Mouse (Mus musculus): ENCODE data around the gene 2010111I01Rik. TPM values are rescaled to one million over a fixed set of nuclear protein-coding genes. Genes with fewer than 3 reads are reported as not detected.

Gene 2010111I01Rik
- total and polyA plus RNA-seq, 2 experiments: 40.8 to 78.1 TPM

DNA sequence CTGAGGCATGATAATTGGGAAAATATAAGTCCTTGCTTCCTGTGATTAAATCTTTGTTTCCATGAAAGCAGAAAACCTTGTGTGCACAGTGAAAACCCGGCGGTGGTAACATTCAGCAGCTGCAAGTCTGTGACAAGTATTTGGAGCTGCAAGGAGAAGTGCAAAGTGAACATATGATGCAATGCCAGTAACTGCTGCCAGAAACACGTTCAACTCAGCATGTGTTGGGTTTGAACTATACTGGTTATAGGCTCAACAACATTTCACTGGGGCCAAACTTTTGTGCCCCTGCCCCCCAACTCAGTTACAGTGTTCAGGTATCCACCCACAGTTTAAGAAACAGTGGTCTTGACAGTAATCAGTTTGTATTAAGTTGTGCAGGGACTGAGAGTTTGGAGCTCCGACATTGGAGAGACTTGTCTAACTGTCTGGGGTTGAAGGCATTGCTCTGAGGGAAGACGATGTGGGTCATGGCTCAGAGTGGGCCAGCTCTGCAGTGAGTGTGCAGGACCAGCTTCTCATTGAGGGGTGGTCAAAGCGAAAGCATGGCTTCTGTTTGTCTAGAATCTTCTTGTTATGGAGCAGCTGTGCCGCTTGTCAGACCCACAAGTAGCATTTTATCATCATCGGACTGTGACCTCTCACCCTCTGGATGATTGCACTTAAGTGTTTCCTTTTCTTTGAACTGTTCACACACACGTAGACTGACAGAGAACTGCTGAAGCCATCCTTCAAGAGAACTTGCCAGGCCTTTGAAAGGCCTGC lies 109.4 kb downstream of the 2010111I01Rik start:
- no peak for TF ChIP-seq POLR2A (IDR thresholded peaks at IDR 0.05; ENCODE audit: extremely low read depth, insufficient read depth, low read length)
- TF ChIP-seq CTCF (IDR thresholded peaks at IDR 0.05; ENCODE audit: low read depth, low read length): no peak
- 59% methylated on average over 9 of the region's 9 CpGs for WGBS

GRCm38 (mm10) chr13:63074676-63074991 lies 109.9 kb downstream of the 2010111I01Rik start:
- H3K4me3 ChIP-seq (ENCODE audit: insufficient read depth, low read depth, low read length): no peak overlapping the region
- no peak for DNase-seq (ENCODE audit: extremely low read depth, low read depth, low spot score)
- 84% methylated on average over 3 of the region's 3 CpGs for WGBS
- H3K79me2 ChIP-seq (ENCODE audit: control insufficient read depth, insufficient read depth, low read length): no peaks in the 10 kb centered on the region
- no peaks in the 10 kb centered on the region for H3K27me3 ChIP-seq (ENCODE audit: control insufficient read depth, insufficient read depth, low read length)
- no peak overlapping the region for H3K9ac ChIP-seq (ENCODE audit: low read depth, low read length)
- H3K4me1 ChIP-seq (ENCODE audit: control insufficient read depth, insufficient read depth, low read length): peaks cover 2% of the 10 kb centered on the region; the same call in 1 of the 2 replicates
- H3K36me3 ChIP-seq (ENCODE audit: control insufficient read depth, insufficient read depth, low read length): no peaks in the 10 kb centered on the region; the same call in 1 of the 2 replicates
- TF ChIP-seq POLR2A (IDR thresholded peaks at IDR 0.05; ENCODE audit: extremely low read depth, insufficient read depth, low read length): no peak
- no peak for TF ChIP-seq CTCF (IDR thresholded peaks at IDR 0.05; ENCODE audit: low read depth, low read length)
- no peak overlapping the region for H3K27ac ChIP-seq (replicated peaks; ENCODE audit: insufficient read depth, low read depth, low read length)

More for the DNA sequence above, 109.4 kb downstream of the 2010111I01Rik start:
- no peak overlapping the region for H3K9ac ChIP-seq (ENCODE audit: low read depth, low read length)
- no peak overlapping the region for H3K27ac ChIP-seq (replicated peaks; ENCODE audit: insufficient read depth, low read depth, low read length)
- peaks cover 2% of the 10 kb centered on the region; the same call in 1 of the 2 replicates for H3K4me1 ChIP-seq (ENCODE audit: control insufficient read depth, insufficient read depth, low read length)
- DNase-seq (ENCODE audit: extremely low read depth, low read depth, low spot score): peak; percentile 58
- no peaks in the 10 kb centered on the region for H3K79me2 ChIP-seq (ENCODE audit: control insufficient read depth, insufficient read depth, low read length)
- H3K27me3 ChIP-seq (ENCODE audit: control insufficient read depth, insufficient read depth, low read length): no peaks in the 10 kb centered on the region
- H3K4me3 ChIP-seq (ENCODE audit: insufficient read depth, low read depth, low read length): no peak overlapping the region
- no peaks in the 10 kb centered on the region; the same call in 1 of the 2 replicates for H3K36me3 ChIP-seq (ENCODE audit: control insufficient read depth, insufficient read depth, low read length)

DNA sequence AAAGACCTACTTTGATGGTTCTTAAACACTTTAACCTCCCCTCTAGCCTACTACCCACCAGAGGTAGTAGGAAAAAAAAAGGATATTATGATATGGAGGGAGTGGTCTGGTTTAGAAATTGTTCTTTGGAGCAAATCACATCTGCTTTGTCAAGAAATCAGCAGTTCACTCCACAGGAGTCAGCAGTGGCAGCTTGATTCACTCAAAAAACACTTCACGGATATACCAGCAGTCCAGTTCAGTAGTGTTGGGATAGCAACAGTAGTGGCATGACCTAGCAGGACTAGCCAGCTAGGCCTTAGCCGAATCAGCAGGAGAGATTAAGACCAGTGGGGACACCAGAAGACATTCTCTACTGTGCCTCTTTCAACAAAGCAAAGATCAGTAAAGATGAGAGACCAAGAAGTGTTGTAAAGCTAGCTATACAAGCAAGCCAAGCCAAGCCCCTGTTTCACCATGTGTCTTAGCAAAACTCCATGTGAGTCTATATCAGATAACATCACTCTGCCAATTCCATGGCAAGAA lies 110.7 kb downstream of the 2010111I01Rik start:
- no peak for TF ChIP-seq POLR2A (IDR thresholded peaks at IDR 0.05; ENCODE audit: extremely low read depth, insufficient read depth, low read length)
- no peak for TF ChIP-seq CTCF (IDR thresholded peaks at IDR 0.05; ENCODE audit: low read depth, low read length)
- H3K4me3 ChIP-seq (ENCODE audit: insufficient read depth, low read depth, low read length): no peak overlapping the region
- DNase-seq (ENCODE audit: extremely low read depth, low read depth, low spot score): no peak
- no peak overlapping the region for H3K9ac ChIP-seq (ENCODE audit: low read depth, low read length)
- peaks cover 2% of the 10 kb centered on the region; the same call in 1 of the 2 replicates for H3K4me1 ChIP-seq (ENCODE audit: control insufficient read depth, insufficient read depth, low read length)
- no peaks in the 10 kb centered on the region for H3K36me3 ChIP-seq (ENCODE audit: control insufficient read depth, insufficient read depth, low read length)
- H3K27ac ChIP-seq (replicated peaks; ENCODE audit: insufficient read depth, low read depth, low read length): no peak overlapping the region
- no peaks in the 10 kb centered on the region for H3K27me3 ChIP-seq (ENCODE audit: control insufficient read depth, insufficient read depth, low read length)
- 97% methylated on average over 2 of the region's 2 CpGs for WGBS
- H3K79me2 ChIP-seq (ENCODE audit: control insufficient read depth, insufficient read depth, low read length): no peaks in the 10 kb centered on the region

- no peaks in the 10 kb centered on the region for H3K27me3 ChIP-seq (ENCODE audit: control insufficient read depth, insufficient read depth, low read length)
- WGBS: 72% methylated on average over 4 of the region's 4 CpGs
- H3K4me1 ChIP-seq (ENCODE audit: control insufficient read depth, insufficient read depth, low read length): no peaks in the 10 kb centered on the region
- H3K79me2 ChIP-seq (ENCODE audit: control insufficient read depth, insufficient read depth, low read length): no peaks in the 10 kb centered on the region
- no peak for DNase-seq (ENCODE audit: extremely low read depth, low read depth, low spot score)
- H3K4me3 ChIP-seq (ENCODE audit: insufficient read depth, low read depth, low read length): no peak overlapping the region
- H3K9ac ChIP-seq (ENCODE audit: low read depth, low read length): no peak overlapping the region
- TF ChIP-seq CTCF (IDR thresholded peaks at IDR 0.05; ENCODE audit: low read depth, low read length) (no peak), POLR2A (IDR thresholded peaks at IDR 0.05; ENCODE audit: extremely low read depth, insufficient read depth, low read length) (no peak)
- no peak overlapping the region for H3K27ac ChIP-seq (replicated peaks; ENCODE audit: insufficient read depth, low read depth, low read length)
- H3K36me3 ChIP-seq (ENCODE audit: control insufficient read depth, insufficient read depth, low read length): no peaks in the 10 kb centered on the region
Measured at GRCm38 (mm10) chr13:63080191-63080590, 115.5 kb downstream of the 2010111I01Rik start.

DNA sequence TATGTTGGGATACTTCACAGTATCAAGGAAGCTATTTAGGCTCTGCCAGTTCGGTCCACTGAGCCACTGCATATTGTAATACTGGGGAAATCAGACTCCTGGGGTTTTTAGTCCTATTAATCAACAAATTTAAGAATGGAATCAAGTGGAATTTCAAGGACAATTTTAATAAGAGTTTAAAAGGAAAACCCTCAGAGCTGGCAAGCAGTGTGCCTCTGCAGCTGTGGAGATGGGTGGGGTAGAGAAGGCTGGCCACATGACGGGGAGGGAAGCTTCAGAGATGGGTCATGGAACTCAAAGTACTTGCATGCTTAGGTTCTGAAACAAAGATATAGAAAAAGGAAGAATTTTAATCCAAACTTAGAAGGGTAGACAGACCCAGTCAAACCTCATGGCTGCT lies 116.1 kb downstream of the 2010111I01Rik start:
- Histone ChIP-seq H3K4me1 (ENCODE audit: control insufficient read depth, insufficient read depth, low read length) (no peaks in the 10 kb centered on the region), H3K27me3 (ENCODE audit: control insufficient read depth, insufficient read depth, low read length) (no peaks in the 10 kb centered on the region), H3K79me2 (ENCODE audit: control insufficient read depth, insufficient read depth, low read length) (no peaks in the 10 kb centered on the region), H3K4me3 (ENCODE audit: insufficient read depth, low read depth, low read length) (no peak overlapping the region), H3K9ac (ENCODE audit: low read depth, low read length) (no peak overlapping the region), H3K27ac (replicated peaks; ENCODE audit: insufficient read depth, low read depth, low read length) (no peak overlapping the region), H3K36me3 (ENCODE audit: control insufficient read depth, insufficient read depth, low read length) (no peaks in the 10 kb centered on the region)
- WGBS: 91% methylated on average over 2 of the region's 2 CpGs
- TF ChIP-seq CTCF (IDR thresholded peaks at IDR 0.05; ENCODE audit: low read depth, low read length): no peak
- no peak for TF ChIP-seq POLR2A (IDR thresholded peaks at IDR 0.05; ENCODE audit: extremely low read depth, insufficient read depth, low read length)
- no peak for DNase-seq (ENCODE audit: extremely low read depth, low read depth, low spot score)
